11 mouse cellular contexts compared by ENCODE assay signal in the genomic region with DNA sequence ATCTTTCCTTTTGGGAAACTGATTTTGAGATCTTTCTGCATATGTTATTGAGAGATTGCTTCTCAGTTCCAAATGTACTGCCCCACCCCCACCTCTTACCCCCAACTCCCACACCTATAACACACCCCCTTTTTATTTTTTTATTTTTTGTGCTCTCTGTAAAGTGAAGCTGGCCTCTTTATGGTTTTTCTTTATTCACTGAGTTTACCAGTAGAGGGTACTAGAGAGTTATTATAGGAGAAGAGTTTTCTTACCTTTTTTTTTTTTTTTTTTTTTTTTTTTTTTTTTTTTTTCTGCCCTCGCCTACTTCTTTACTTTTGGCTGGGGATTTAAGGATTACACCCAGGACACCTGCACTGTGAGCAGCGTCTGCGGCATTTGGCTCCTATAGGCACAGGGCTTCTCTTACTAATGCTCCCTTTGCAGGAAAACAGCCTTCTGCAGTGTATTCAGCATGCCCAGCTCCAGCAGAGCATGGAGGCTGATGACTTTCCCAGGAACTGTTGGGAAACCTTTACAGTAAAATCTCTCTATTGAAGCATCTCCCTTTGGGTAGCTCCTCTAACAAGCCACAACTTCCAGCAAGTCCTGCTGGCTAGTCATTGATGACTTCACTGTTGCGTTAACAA.
A peak's percentile ranks its signal among the peaks of the same experiment; 100 is the strongest.
DNase-seq lines count a peak whose midpoint lies in the region; ATAC-seq and TF ChIP-seq lines count a peak whose summit lies in the region.
"Had no signal": no experiment of that assay in that cellular context is flagged by ENCODE, and none has a peak within 500 bp of the region (broad histone marks: within the 10 kb centered on the region; RNA-seq: fewer than 3 reads in every experiment).

No protein-coding gene starts in this region.

- intact Hi-C loops in left cerebral cortex, adult 2 months (cut with DNase I), result loop anchor here (1.0 to 5.0 kb wide), 3 partner anchors 425 to 702 kb away; partner anchors contain the start of genes Ccdc148 and Pkp4
- intact Hi-C loops in left cerebral cortex, postnatal 36 days (cut with DNase I), result loop anchor here (10.0 kb wide), 1 partner anchor 697 kb away; no protein-coding TSS in a partner anchor

- peak; percentile 52 for TF ChIP-seq CTCF in left cerebral cortex, adult 2 months (IDR thresholded peaks at IDR 0.05)

- ATAC-seq in frontal cortex, adult (ENCODE audit: low TSS enrichment), result peak; percentile 92

- H3K27ac ChIP-seq in left cerebral cortex, adult 2 months, result no peak overlapping the region
- H3K27ac ChIP-seq: heart, embryonic 13.5 days had no signal

- no peak for DNase-seq in frontal cortex, postnatal 14 days (ENCODE audit: low spot score in 2 of 2)
- DNase-seq in left cerebral cortex, adult 2 months (ENCODE audit: extremely low spot score in 1 of 2, low spot score in 2 of 2), result no peak
- DNase-seq in left cerebral cortex, adult 18-20 months (ENCODE audit: low spot score in 2 of 2), result no peak
- DNase-seq in Muller cell, postnatal 12 days (ENCODE audit: inconsistent ontology term), result peak; percentile 65
- DNase-seq in left cerebral cortex, postnatal 36 days (ENCODE audit: low spot score in 2 of 2), result peak; percentile 9 to 13
- no peak for DNase-seq in gastrocnemius, postnatal 10 days
- no peak for DNase-seq in spleen, postnatal 36 days (ENCODE audit: low spot score in 2 of 2)
- DNase-seq: cerebellum, postnatal 36 days had no signal

- no peak overlapping the region for H3K4me3 ChIP-seq in left cerebral cortex, adult 2 months
- H3K4me3 ChIP-seq: heart, embryonic 13.5 days; myocyte had no signal

Comparison
In these comparisons a context has a peak if more than half of its experiments do, and no peak if none do; other contexts are left out.
1. DNase-seq: peak in Muller cell, postnatal 12 days (single experiment) and left cerebral cortex, postnatal 36 days (2 of 2); none in frontal cortex, postnatal 14 days (0 of 2), left cerebral cortex, adult 2 months (0 of 2), left cerebral cortex, adult 18-20 months (0 of 2), gastrocnemius, postnatal 10 days (single experiment) and spleen, postnatal 36 days (0 of 2).